Mouse (Mus musculus): ENCODE measurements around the gene Zfc3h1. TPM values are rescaled to one million over a fixed set of nuclear protein-coding genes. Genes with fewer than 3 reads are reported as not detected.

Zfc3h1 gene
- polyA plus RNA-seq, 1 experiment from 2014 or later, result 6.5 TPM

DNA sequence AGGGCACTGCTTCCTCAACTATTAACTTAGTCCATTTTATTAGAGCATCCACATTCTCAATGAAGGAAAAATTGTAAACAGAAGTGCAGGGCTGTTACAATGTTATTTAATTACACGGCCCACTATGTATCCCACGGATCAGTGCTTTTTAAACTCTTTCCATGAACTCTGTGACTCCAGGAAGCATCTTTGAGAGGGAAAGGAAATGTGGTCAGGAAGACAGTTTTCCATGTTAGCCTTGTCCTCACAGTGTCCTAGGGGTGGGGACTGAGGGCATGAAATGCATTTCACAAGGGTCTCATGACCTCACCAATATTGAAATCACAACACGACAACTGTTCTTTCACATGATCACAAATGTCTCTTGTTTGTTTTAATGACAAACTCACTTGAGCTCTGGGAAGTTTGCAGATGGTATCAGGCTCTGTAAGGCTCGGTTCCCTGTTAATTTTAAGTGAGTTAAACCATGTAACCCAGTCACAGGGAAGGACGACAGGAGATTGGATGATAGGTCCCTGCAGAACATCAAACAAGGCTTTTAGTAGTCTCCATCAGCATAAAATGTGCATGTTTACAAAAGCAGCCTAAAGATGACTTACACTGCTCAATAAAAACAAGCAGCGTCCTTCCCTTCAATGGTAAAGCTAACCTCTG is 72.7 kb downstream of the Zfc3h1 start:
- Histone ChIP-seq H3K4me1 (replicated peaks) (no peaks in the 10 kb centered on the region), H3K36me3 (replicated peaks) (no peaks in the 10 kb centered on the region), H3K9me3 (replicated peaks) (no peaks in the 10 kb centered on the region), H3K27me3 (no peaks in the 10 kb centered on the region), H3K9ac (no peak overlapping the region), H3K4me3 (replicated peaks) (no peak overlapping the region), H3K27ac (replicated peaks) (no peak overlapping the region), H3K4me2 (no peak overlapping the region)
- 37% methylated on average over 6 of the region's 6 CpGs for WGBS (ENCODE audit: insufficient replicate concordance)
- no peak for ATAC-seq (ENCODE audit: insufficient read depth)

DNA sequence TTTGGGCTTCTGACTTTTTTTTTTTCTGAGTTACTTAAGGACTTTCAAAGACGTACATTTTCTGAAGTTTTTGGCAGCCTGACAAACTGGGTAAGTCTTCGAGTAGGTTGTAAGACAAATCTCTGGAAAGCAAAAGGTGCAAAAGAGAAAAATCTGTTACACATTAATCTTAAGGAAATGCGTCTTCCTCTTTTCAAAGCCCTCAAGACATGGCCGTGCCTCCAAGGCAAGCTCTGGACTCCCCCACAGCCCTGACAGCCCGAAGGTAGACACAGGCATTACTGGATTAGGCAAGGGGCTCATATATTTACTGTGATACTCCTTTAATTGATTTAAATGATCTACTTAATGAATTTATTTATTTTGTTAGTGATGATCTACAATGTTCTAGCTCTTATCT is 77.9 kb downstream of the Zfc3h1 start:
- ATAC-seq (ENCODE audit: insufficient read depth), result no peak
- 32% methylated on average over 5 of the region's 5 CpGs for WGBS (ENCODE audit: insufficient replicate concordance)

GRCm38 (mm10) chr10:115465072-115465471 is 80.3 kb downstream of the Zfc3h1 start:
- Histone ChIP-seq H3K4me1 (replicated peaks) (no peaks in the 10 kb centered on the region), H3K4me2 (no peak overlapping the region), H3K9ac (no peak overlapping the region), H3K9me3 (replicated peaks) (no peaks in the 10 kb centered on the region), H3K27me3 (no peaks in the 10 kb centered on the region), H3K36me3 (replicated peaks) (no peaks in the 10 kb centered on the region), H3K4me3 (replicated peaks) (no peak overlapping the region), H3K27ac (replicated peaks) (no peak overlapping the region)
- 55% methylated on average over 7 of the region's 7 CpGs for WGBS (ENCODE audit: insufficient replicate concordance)
- no peak for ATAC-seq (ENCODE audit: insufficient read depth)

More for the DNA sequence above, 77.9 kb downstream of the Zfc3h1 start:
- Histone ChIP-seq H3K4me2 (no peak overlapping the region), H3K27ac (replicated peaks) (no peak overlapping the region), H3K27me3 (no peaks in the 10 kb centered on the region), H3K4me3 (replicated peaks) (no peak overlapping the region), H3K36me3 (replicated peaks) (no peaks in the 10 kb centered on the region), H3K9me3 (replicated peaks) (no peaks in the 10 kb centered on the region), H3K9ac (no peak overlapping the region), H3K4me1 (replicated peaks) (no peaks in the 10 kb centered on the region)

DNA sequence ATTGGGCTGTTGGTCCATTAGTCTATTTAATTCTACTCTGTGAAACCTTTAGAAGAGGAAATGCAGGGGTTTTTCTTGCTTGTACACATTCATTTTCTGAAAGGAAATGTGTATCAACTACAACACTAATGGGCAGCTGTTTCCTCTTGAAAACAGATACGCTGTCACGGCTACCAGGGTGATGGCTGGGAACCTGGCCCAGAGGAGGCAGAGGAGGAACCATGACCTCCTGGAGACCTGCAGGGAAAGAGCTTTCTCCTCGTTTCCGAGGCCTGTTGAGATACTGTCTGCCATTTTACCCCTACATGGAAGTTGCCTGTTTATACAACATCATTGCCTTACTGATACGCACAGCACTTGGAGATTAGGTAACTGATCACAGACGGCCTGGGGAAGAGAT is 81.0 kb downstream of the Zfc3h1 start:
- 30% methylated on average over 6 of the region's 6 CpGs for WGBS (ENCODE audit: insufficient replicate concordance)
- no peak overlapping the region for H3K4me2 ChIP-seq
- no peak overlapping the region for H3K4me3 ChIP-seq (replicated peaks)
- no peak overlapping the region for H3K9ac ChIP-seq
- ATAC-seq (ENCODE audit: insufficient read depth), result no peak
- no peaks in the 10 kb centered on the region for H3K27me3 ChIP-seq
- H3K36me3 ChIP-seq (replicated peaks), result no peaks in the 10 kb centered on the region
- no peaks in the 10 kb centered on the region for H3K4me1 ChIP-seq (replicated peaks)
- H3K27ac ChIP-seq (replicated peaks), result no peak overlapping the region
- no peaks in the 10 kb centered on the region for H3K9me3 ChIP-seq (replicated peaks)

- Histone ChIP-seq H3K9ac (no peak overlapping the region), H3K27ac (replicated peaks) (no peak overlapping the region), H3K4me1 (replicated peaks) (no peaks in the 10 kb centered on the region), H3K4me3 (replicated peaks) (no peak overlapping the region), H3K9me3 (replicated peaks) (no peaks in the 10 kb centered on the region), H3K36me3 (replicated peaks) (no peaks in the 10 kb centered on the region), H3K4me2 (no peak overlapping the region), H3K27me3 (no peaks in the 10 kb centered on the region)
- WGBS (ENCODE audit: insufficient replicate concordance), result 81% methylated on average over 8 of the region's 8 CpGs
- no peak for ATAC-seq (ENCODE audit: insufficient read depth)
These were observed 83.2 kb downstream of the Zfc3h1 start for GRCm38 (mm10) chr10:115467985-115468384.

- ATAC-seq (ENCODE audit: insufficient read depth), result no peak
- Histone ChIP-seq H3K4me2 (no peak overlapping the region), H3K36me3 (replicated peaks) (no peaks in the 10 kb centered on the region), H3K27ac (replicated peaks) (no peak overlapping the region), H3K4me3 (replicated peaks) (no peak overlapping the region), H3K27me3 (no peaks in the 10 kb centered on the region), H3K9ac (no peak overlapping the region), H3K4me1 (replicated peaks) (no peaks in the 10 kb centered on the region), H3K9me3 (replicated peaks) (no peaks in the 10 kb centered on the region)
- 65% methylated on average over 7 of the region's 7 CpGs for WGBS (ENCODE audit: insufficient replicate concordance)
These were observed 83.9 kb downstream of the Zfc3h1 start for GRCm38 (mm10) chr10:115468632-115469031.

DNA sequence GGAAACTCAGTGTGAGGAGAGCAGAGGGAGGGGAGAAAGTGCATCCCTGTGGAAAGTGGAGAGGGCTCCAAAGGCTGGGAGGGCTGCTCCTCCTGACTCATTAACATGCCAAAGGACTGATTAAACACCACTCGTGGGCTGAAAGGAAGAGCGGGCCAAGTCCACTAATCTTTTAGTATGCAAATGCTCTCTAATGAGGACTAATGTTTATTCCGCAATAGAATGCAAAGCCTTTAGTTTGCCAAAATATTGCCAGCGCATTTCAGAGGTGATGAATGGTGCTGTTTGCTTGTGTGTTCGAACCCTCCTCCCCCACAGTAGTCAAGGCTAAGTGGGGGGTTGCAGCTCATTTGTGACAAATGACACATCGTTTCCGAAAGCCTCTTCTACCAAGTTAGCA is 84.3 kb downstream of the Zfc3h1 start:
- Histone ChIP-seq H3K36me3 (replicated peaks) (no peaks in the 10 kb centered on the region), H3K4me2 (no peak overlapping the region), H3K9ac (no peak overlapping the region), H3K9me3 (replicated peaks) (no peaks in the 10 kb centered on the region), H3K27me3 (no peaks in the 10 kb centered on the region), H3K4me1 (replicated peaks) (no peaks in the 10 kb centered on the region), H3K4me3 (replicated peaks) (no peak overlapping the region), H3K27ac (replicated peaks) (no peak overlapping the region)
- ATAC-seq (ENCODE audit: insufficient read depth), result no peak
- WGBS (ENCODE audit: insufficient replicate concordance), result 36% methylated on average over 7 of the region's 7 CpGs

GRCm38 (mm10) chr10:115470621-115471334 is 86.0 kb downstream of the Zfc3h1 start:
- no peak overlapping the region for H3K9ac ChIP-seq
- 51% methylated on average over 17 of the region's 17 CpGs for WGBS (ENCODE audit: insufficient replicate concordance)
- H3K36me3 ChIP-seq (replicated peaks), result no peaks in the 10 kb centered on the region
- no peaks in the 10 kb centered on the region for H3K4me1 ChIP-seq (replicated peaks)
- H3K4me2 ChIP-seq, result peak overlapping the region; percentile 13; the same call in 1 of the 2 replicates
- no peaks in the 10 kb centered on the region for H3K9me3 ChIP-seq (replicated peaks)
- H3K27ac ChIP-seq (replicated peaks), result no peak overlapping the region
- H3K4me3 ChIP-seq (replicated peaks), result no peak overlapping the region
- ATAC-seq (ENCODE audit: insufficient read depth), result no peak
- H3K27me3 ChIP-seq, result no peaks in the 10 kb centered on the region

DNA sequence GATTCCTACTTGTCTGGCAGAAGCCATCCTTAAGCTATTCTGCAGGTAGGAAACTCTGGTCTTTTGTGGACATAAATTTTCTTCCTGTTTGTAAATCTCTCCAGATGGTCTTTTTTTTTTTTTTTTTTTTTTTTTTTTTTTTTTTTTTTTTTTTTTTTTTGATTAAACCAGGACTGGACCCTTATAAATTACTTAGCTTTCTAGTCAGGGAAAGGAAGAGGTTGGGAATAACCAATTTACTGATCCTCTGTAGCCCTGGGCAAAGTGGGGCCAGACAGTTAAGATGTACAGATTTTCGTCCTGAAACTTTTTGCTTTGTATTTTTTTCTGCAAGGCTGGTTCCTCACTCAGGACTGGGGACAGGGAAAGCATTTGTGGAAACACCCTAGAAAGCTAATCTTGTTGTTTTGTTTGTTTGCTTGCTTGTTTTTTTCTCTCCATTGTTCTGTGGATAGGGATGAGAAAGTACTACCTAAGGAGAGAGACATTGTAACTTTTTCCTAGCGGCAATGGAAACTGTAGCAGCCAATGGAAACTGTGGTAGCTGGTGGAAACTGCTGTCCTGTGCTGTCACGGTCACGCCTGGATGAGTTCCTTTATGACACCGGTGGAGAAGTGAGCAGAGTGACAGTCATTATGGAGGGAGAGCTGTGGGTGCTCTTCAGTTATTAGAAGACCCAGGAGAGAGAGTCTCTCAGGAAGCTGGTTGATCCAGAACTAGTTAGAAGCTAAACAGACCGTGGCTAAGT is 88.6 kb downstream of the Zfc3h1 start:
- Histone ChIP-seq H3K4me2 (no peak overlapping the region), H3K27me3 (no peaks in the 10 kb centered on the region), H3K27ac (replicated peaks) (no peak overlapping the region), H3K4me3 (replicated peaks) (no peak overlapping the region), H3K9ac (no peak overlapping the region), H3K4me1 (replicated peaks) (peaks cover 2% of the 10 kb centered on the region; the same call in 1 of the 2 replicates), H3K36me3 (replicated peaks) (no peaks in the 10 kb centered on the region), H3K9me3 (replicated peaks) (no peaks in the 10 kb centered on the region)
- WGBS (ENCODE audit: insufficient replicate concordance), result 62% methylated on average over 6 of the region's 6 CpGs
- no peak for ATAC-seq (ENCODE audit: insufficient read depth)

GRCm38 (mm10) chr10:115475000-115475550 is 90.3 kb downstream of the Zfc3h1 start:
- Histone ChIP-seq H3K9ac (no peak overlapping the region), H3K4me1 (replicated peaks) (peaks cover 6% of the 10 kb centered on the region; the same call in 1 of the 2 replicates), H3K27me3 (no peaks in the 10 kb centered on the region), H3K9me3 (replicated peaks) (no peaks in the 10 kb centered on the region), H3K36me3 (replicated peaks) (no peaks in the 10 kb centered on the region), H3K4me2 (no peak overlapping the region), H3K4me3 (replicated peaks) (no peak overlapping the region), H3K27ac (replicated peaks) (no peak overlapping the region)
- WGBS (ENCODE audit: insufficient replicate concordance), result 58% methylated on average over 7 of the region's 7 CpGs
- no peak for ATAC-seq (ENCODE audit: insufficient read depth)

DNA sequence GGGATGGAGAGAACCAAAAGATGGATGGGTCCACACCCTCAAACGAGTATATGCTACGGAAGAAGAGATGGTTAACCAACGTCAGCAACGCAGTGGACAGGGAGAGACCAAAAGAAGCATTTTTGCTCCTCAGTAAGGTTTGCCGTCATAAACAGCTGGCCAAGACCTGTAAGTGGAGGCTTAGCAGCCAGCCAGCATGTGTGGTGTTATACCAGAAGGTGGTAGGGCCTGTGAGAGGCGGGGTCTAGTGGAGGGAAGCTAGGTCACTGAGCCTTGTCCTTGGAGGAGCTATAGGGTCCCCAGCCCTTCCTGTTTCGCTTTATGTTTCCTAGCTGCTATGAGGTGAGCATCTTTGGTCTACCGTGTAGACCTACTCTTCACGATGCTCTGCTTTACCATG is 91.7 kb downstream of the Zfc3h1 start:
- Histone ChIP-seq H3K27me3 (no peaks in the 10 kb centered on the region), H3K4me3 (replicated peaks) (no peak overlapping the region), H3K9ac (no peak overlapping the region), H3K4me1 (replicated peaks) (peaks cover 6% of the 10 kb centered on the region; the same call in 1 of the 2 replicates), H3K27ac (replicated peaks) (no peak overlapping the region), H3K4me2 (no peak overlapping the region), H3K36me3 (replicated peaks) (no peaks in the 10 kb centered on the region), H3K9me3 (replicated peaks) (no peaks in the 10 kb centered on the region)
- no peak for ATAC-seq (ENCODE audit: insufficient read depth)
- WGBS (ENCODE audit: insufficient replicate concordance), result 68% methylated on average over 9 of the region's 9 CpGs
